Mouse (Mus musculus) embryo, embryonic 11 days (tissue): Measurements from ENCODE around the gene Gm39115.
"Not testable (repeated sequence)": the region's sequence is repeated elsewhere in the genome, so short reads cannot be mapped to it uniquely, and the experiment has no call there.

ENCODE experiments used
- DNase-seq: peaks from one replicate; pipeline ENCODE4 v3.0.0-alpha.2; 2015

Gm39115 gene

DNA sequence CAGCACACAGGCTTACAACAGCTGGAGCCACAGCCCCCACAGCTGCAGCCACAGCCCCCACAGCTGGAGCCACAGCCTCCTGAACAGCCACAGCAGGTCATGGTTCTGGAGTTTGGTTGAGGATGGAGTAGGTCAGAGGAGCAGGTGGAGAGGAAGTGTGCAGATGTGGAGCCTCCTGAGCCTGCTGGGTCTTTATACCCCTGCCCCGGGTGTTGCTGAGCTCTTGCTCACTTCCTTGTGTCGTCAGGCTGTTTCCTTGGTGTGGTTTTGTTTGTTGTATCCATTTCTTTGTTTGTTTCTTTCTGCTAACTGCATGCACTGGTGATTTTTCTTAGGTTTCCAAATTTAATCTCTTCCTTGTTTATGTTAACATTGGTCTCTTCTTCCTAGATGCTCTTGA is at the start of gene Gm39115:
Gene Gm39115 (minus strand): TSS at position 101 of the 400 bp plus-strand sequence.
- DNase-seq, result not testable (repeated sequence)

DNA sequence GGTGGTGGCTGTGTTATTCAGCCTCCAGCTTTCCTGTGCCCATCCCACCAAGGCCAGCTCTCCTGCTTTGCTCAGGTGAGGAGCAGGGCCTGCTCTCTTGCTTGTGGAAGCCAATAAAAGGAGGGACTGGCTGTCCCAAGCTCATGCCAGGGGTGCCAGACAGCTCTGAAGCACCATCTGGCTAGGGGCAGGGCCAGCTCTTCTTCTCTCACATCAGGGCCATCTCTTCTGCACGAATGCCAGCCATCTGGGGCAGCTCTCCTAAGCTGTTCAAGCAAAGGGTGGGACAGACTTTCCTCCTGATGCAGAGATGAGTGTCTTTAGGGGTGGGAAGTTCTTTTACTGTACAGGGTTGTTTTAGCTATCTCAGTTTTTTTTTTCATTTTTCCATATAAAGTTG is 45.2 kb upstream of the Gm39115 start:
- no peak for DNase-seq

DNA sequence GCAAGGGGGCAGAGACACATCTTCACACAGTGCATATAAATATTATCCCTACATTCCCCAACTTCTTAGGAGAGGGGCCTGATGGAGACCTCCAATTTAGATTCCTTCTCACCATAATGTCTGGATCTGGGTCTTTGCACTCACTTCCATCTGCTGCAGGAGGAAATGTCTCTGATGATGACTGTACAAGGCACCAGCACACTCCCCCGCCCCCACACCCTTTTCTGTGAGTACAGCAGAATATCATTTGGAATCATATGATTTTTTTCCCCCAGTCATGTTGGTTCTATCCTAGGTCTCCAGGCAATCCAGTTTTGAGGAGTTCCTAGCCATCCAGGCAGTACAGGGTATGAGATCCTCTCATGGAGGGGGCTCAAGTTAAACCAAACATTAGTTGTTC is 42.9 kb upstream of the Gm39115 start:
- no peak for DNase-seq

DNA sequence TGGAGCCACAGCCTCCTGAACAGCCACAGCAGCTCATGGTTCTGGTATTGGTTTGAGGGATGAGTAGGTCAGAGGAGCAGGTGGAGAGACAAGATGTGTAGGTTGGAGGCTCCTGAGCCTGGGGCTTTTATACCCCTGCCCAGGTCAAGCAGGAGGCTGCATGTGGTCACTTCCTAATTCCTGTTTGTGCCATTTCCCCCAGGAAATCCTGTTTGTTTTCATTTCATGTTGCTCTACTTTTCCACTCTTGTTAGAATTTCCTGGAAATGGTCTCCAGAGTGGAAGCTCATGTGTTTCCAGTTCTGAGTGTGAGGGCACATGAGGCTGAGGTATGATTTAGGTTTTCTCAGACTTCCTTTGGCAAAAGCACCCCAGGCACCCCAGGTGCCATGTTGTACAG is 40.1 kb upstream of the Gm39115 start, which contains the start of gene Krtap5-2:
Gene Krtap5-2 (minus strand): TSS at position 101 of the 400 bp plus-strand sequence.
- not testable (repeated sequence) for DNase-seq

DNA sequence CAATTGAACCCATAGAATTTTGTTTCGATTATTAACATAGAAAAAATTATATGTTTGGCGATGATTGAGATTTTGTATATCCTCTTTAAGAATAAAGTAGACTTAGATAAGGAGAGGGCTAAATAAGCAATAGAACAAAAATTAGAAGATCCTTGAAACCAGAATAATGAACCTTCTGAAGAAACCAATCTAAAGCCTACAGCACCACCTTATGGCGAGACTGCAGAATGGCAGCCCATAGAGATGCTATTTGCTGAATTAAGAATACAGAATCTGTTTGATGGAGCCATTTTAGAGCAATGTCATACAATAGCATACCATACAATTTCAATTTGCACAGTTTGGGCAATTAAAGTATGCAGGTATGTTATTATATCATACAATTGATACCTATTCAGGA is 34.0 kb upstream of the Gm39115 start:
- DNase-seq, result peak; percentile 55

DNA sequence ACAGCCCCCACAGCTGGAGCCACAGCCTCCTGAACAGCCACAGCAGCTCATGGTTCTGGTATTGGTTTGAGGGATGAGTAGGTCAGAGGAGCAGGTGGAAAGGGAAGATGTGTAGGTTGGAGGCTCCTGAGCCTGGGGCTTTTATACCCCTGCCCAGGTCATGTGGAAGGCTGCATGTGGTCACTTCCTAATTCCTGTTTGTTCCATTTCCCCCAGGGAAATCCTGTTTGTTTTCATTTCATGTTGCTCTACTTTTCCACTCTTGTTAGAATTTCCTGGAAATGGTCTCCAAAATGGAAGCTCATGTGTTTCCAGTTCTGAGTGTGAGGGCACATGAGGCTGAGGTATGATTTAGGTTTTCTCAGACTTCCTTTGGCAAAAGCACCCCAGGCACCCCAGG is 29.8 kb upstream of the Gm39115 start, which contains the start of gene Gm4553:
Gene Gm4553 (minus strand): TSS at position 101 of the 400 bp plus-strand sequence.
- not testable (repeated sequence) for DNase-seq

DNA sequence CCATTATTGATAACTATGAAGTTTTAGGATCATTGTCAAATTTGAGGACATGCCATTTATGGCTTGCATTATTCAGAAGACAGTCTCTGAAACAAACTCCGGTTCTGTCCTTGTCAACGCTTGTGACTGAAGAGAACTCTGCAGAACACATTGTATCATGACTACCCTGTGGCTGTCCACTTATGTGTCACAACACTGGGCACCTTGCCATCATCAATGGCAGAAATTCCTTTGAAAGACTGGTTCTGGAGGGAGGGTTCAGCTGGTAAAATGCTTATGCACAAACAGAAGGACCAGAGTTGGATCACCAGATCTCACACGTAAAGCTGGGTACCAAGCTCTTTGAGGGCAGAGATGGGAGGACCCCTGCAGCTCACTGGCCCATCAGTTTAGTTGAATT is 23.5 kb upstream of the Gm39115 start:
- DNase-seq, result no peak

DNA sequence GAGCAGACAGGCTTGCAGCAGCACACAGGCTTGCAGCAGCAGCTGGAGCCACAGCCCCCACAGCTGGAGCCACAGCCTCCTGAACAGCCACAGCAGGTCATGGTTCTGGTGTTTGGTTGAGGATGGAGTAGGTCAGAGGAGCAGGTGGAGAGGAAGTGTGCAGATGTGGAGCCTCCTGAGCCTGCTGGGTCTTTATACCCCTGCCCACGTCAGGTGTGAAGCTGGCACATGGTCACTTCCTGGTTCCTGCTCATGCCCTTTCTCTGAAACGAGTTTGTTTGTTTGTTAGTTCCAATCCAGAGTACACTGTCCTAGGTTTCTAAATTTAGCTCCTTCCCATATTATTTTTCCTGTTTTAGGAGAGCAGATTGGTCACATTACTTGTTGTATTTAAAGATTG is 21.2 kb upstream of the Gm39115 start, which contains the start of gene Gm29735:
Gene Gm29735 (minus strand): TSS at position 101 of the 400 bp plus-strand sequence.
- DNase-seq, result not testable (repeated sequence)

DNA sequence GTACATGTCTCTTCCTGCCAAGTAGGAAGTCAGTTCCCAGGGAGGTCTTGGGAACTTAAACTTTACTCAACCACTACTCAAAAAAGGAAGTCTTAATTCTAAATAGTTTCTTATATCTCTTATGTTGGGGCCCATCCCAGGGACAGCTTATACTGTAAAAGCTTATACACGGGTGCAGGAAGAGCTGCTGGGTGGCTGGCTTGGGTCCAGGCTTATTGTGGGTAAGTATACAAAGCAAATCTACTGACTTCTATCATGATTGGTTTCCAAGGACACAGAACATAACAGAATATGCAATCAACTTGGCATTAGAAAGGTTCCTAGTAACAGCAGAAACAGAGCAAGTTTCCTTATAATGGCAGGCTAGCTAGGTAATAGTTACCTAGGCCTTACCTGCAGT is 19.5 kb upstream of the Gm39115 start:
- DNase-seq, result no peak

DNA sequence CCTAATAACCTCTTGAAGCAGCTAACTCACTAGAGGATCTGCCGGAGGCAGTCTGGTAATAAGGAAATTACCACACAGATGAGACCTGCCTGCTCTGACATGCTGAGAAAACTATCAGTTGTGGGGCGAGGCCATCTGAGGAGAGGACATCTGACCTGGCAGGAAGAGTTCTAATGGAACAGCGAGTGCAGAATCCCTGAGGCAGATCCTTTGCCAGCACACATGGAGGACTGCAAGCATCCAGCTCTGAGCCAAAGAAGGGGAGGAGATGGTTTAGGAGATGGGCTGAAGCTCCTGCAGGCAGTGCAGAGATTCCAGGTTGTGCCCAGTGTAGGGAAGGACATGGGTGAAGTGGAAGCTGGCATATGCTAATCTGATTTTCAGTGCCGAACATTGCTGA is 16.4 kb upstream of the Gm39115 start:
- no peak for DNase-seq

DNA sequence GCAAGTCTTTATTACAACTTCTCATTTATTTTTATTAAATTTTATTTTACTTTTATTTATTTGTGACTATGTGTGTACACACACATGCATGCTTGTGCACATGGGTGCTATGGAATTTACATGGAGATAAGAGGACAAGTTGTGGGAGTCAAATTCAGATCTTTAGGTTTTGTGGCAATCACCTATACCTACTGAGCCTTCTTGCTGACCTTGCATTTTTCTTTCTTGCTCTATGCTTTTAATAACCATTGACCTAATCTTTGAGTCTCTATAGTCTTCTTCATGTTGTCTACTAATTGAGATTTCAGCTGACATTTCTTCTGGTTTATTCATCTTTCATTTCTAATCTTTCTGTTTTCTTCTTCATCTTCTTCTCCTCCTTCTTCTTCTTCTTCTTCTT is 12.8 kb upstream of the Gm39115 start:
- no peak for DNase-seq

DNA sequence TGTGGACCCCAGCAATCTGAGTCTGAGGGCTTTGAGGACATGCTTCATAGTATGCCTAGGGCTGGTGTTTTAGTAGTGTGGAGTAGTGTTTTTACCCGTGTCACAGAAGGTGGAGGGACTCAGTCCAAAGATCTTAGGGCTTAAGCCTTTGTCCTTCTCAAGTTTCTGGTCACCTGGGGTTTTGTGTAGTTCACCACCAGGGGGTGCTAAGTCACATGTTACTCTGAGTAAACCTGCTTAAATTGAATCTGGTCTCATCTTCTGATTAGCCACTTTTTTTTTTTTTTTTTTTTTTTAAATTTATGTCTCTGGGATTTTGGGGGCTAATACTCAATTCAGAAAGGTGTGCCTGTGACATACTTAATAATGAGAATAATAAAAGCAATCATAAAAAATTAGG is 10.2 kb upstream of the Gm39115 start:
- DNase-seq, result peak; percentile 86

DNA sequence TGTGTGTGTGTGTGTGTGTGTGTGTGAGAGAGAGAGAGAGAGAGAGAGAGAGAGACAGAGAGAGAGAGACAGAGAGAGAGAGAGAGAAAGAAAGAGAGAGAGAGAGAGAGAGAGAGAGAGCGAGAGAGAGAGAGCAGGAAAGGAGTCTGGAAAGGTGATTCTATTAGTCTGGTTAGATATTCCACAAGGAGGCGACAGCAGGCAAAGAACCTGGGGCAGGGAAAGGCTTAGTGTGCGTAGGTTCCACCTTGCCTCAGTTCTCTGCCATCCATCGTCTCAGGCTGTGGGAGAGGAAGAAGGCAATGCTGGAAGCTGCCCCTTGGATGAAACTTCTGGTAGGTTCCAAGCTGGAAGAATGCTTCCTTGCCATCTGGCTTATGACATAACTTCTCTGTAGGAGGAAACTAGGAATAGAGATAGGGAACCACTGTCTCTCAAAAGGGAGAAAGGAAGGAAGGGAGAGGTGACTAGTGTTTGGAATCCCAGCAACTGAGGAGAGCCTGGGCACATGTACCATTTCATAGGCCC is 9.6 kb upstream of the Gm39115 start:
- DNase-seq, result peak; percentile 8

DNA sequence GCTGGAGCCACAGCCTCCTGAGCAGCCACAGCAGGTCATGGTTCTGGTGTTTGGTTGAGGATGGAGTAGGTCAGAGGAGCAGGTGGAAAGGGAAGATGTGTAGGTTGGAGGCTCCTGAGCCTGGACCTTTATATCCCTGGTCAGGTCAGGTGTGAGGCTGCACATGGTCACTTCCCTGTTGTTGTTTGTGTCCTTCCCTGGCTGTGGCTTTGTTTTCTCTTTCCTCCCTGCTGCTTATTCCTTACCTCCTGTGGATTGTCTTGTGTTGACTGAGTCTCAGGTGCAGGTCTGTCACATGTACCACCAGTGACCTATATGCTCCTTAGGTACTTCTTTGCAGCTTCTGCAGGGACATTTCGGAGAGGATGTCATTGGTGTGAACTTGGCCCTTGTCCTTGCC is 8.7 kb upstream of the Gm39115 start, which contains the start of gene Gm45337:
Gene Gm45337 (minus strand): TSS at position 101 of the 400 bp plus-strand sequence.
- no peak for DNase-seq

DNA sequence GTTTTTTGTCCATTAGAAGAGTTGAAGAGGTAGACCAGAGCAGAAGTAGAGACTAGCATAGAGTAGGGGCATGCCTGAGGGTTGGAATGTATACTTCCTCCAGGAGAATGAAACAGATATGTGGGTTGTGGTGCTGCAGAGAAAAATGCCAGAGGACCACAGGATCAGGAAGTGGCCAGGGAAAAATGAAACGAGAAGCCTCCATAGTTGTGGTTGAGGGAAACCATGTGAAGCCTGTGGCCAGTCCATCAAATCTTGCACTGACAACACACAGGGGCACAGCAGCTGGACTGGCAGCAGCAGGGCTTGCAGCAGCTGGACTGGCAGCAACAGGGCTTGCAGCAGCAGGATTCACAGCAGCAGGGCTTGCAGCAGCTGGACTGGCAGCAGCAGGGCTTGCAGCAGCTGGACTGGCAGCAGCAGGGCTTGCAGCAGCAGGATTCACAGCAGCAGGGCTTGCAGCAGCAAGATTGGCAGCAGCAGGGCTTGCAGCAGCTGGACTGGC is 7.7 kb upstream of the Gm39115 start:
- DNase-seq, result not testable (repeated sequence)

DNA sequence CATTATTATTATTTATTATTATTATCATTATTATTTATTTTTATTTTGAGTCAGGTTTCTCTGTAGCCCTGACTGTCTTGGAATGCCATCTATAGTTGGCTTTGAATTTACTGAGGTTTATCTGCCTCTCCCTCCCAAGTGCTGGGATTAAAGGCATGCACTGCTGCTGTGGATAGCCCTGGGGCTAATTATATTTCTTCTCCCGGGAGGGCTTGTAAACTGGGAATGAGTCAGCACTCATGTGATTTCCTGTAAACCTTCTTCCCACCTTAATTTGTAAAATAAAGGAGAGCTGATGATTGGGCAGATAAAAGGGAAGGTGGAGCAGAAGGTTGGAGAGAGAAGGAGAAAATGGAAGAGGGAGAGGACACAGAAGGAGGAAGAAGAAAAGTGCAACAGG is 4.9 kb upstream of the Gm39115 start:
- no peak for DNase-seq

DNA sequence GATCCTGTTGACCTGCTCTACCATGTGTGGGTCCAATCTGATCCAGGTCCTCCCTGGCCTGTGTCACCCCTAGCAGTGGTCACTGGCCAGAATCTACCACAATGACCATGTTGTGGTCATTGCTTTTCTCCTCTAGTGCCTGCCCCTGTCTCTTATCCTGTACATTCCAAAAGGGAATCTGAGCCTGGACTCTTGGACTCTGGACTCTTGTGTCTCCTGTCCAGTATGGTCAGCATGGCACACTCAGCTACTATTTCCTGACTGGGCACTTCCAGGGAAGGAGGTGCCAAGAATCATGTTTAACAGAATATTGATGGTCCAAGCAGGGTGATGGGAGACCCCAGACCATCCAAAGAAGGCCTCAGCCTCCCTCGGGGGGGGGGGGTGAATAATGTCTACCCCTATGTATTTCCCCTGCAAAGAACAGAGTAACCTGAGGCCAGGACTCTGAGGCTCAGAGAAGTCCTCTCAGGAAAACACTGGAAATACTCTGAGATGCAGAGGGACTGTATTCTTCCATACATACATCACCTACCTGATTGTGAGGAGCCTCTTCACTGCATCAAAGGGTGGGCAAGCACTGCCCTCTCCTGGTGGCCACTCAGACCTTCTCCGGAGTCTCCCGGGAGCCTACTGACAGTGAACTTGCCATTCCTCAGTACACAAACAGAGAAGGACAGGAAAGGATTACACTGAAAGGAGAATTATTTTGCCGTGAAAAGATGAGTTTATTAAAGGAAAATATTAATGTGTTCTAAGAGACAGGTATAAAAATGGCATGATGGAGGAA is 1.4 kb downstream of the Gm39115 start:
- DNase-seq, result peak; percentile 12

DNA sequence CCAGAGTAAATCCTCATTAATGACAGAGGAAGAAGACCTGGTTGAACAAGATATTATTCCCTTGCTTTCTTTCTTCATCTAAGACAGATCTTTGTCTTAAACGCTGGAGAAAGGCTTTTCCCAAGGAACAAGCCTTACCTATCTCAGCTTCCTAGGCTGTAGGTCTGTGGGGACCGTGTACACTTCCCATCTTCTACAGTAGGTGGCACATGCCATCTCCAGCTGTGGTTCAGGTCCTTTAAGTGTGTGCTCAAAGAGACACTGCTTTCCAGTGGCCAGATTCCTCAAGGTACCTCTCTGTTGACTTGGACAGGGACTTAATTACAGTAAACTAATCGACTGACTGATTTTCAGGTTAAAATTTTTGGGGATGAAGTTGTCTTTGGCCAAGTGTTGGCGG is 7.0 kb downstream of the Gm39115 start:
- no peak for DNase-seq

DNA sequence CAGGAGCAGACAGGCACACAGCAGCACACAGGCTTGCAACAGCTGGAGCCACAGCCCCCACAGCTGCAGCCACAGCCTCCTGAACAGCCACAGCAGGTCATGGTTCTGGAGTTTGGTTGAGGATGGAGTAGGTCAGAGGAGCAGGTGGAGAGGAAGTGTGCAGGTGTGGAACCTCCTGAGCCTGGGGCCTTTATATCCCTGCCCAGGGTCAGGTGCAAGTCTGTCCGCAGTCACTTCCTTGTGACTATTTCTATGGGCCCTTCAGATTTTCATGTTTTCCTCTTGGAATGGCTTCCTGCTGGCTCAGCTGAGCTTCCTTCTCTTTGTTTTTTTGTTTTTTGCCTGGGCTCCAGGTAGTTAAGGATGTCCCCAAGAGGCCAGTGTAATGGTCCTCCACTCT is 15.2 kb downstream of the Gm39115 start, which contains the start of gene Gm45618:
Gene Gm45618 (minus strand): TSS at position 101 of the 400 bp plus-strand sequence.
- not testable (repeated sequence) for DNase-seq

DNA sequence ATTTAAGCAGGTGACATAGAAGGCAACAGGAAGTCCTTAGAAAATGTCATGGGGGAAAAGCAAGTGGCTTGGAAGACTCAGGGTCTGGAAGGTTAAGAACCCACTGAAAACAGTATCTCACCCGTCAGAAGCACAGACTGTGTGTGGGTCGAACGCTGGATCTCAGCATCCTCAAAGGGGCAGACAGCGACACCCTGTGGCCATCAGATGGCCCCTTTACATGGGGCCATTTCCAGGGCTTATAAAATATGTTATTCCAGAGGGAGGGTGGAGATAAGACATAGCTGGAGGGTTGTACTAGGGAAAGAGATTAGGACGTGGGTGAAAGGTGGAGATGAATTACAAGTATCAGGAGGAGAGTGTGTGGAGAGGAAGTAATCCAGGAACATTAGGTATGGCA is 16.2 kb downstream of the Gm39115 start:
- peak; percentile 47 for DNase-seq

DNA sequence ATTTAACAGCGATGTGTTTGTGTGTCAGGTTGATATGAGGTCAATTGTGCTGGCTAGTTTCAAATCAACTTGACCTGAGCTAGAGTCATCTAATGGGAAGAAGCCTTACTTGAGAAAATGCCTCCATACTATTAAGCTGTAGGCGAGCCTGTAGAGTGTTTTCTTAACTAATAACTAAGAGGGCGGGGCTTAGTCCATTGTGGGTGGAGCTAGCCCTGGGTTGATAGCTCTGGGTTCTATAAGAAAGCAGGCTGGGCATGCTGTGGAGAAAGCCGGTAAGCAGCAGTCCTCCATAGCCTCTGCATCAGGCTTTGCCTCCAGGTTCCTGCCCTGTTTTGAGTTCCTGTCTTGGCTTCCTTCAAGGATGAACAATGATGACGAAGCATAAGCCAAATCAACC is 31.1 kb downstream of the Gm39115 start:
- DNase-seq, result no peak

DNA sequence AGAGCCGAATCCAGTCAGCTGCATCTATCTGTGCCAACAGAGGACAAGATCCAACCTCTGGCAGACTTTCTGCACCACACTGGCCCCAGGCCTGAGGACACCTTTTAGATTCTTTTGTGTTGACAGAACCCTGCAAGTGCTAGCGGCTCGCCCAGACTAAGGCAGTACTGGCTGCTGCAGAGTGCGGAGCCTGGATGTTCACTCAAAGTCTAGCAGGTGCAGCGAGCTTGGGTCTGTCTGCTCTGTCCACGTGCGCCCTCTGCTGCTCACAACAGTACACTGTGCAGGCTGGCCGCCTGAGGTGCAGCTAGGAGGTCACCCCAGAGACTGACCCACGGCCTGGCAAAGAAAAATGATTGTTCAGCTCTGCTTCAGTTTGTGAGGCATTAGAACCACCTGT is 38.1 kb downstream of the Gm39115 start:
- peak; percentile 88 for DNase-seq

DNA sequence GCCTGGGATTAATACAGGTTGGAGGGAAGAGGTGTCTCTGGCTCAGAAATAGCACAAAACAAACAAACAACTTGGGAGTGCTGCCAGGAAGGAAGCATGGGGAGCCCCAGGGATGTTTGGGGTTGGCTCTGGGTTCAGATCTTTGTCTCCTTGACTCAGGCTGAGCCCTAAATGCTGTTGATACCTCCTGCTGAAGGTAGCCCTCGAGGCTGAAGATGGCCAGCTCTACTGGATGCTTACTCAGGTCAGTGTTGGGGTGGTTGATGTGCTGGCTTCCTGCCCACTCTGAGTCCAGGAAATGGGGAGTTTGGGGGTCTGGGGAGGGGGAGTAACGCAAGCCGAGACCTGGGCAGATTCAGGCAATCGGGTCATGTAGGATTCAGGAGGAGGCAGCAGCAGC is 39.1 kb downstream of the Gm39115 start:
- DNase-seq, result no peak
